12 mouse cellular contexts compared by ENCODE assay signal in the genomic region with DNA sequence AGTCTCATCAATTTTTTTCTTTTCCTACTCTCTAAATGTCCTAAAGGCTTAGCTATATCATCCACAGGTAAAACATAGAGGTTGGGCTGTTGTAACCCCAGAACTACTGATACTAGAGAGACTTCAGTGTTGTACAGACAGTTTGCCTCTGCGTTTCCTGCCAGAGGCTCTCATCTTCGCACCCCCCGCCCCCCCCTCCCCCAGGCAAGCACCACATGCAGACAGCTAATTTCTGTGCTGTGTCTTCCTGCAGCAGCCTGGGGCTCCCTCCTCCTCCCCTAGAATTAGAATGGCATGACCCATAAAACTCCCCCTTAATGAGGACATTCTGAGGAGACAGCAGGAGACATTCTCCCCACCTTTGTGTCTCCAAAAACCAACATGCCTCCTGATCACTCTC.
"Had no signal": no experiment of that assay in that cellular context is flagged by ENCODE, and none has a peak within 500 bp of the region (broad histone marks: within the 10 kb centered on the region; RNA-seq: fewer than 3 reads in every experiment).

No protein-coding gene starts in this region.

- DNase-seq: kidney, adult 18-20 months; kidney, postnatal 10 days; kidney, postnatal 36 days; layer of hippocampus, postnatal 36 days; liver, embryonic 13.5 days; lung, adult 2 months; lung, postnatal 14 days; lung, postnatal 4 days; right cerebral cortex, postnatal 25 days; spleen, adult 18-20 months; thymus, postnatal 25 days had no signal

- ATAC-seq: midbrain, embryonic 16.5 days had no signal
